Mouse (Mus musculus) spleen, postnatal 4 days (tissue): ENCODE measurements at regions not wholly inside any gene's neighbourhood (a gene's known extent, or its start where the extent isn't known, plus 50 kb on each side); places are given as distances from the start of the nearest gene placed in this dataset.

Experiments used
- DNase-seq, 2 experiments: peaks; one replicate each; pipeline ENCODE4 v3.0.0; 2022; ENCODE audit warnings: low spot score in 2 of 2

- no peak for DNase-seq
Observed at GRCm38 (mm10) chr11:112979413-112979812, 197.4 kb downstream of the Sox9 start.

- DNase-seq: no peak
Observed at GRCm38 (mm10) chr11:112982165-112982801, 200.3 kb downstream of the Sox9 start.

- DNase-seq: no peak
Observed at GRCm38 (mm10) chr11:112982802-112983591, 201.0 kb downstream of the Sox9 start.

GRCm38 (mm10) chr11:112986029-112986573 is 204.1 kb downstream of the Sox9 start:
- no peak for DNase-seq

GRCm38 (mm10) chr11:112987782-112988181 is 205.8 kb downstream of the Sox9 start:
- no peak for DNase-seq

GRCm38 (mm10) chr11:112988900-112989299 is 206.9 kb downstream of the Sox9 start:
- no peak for DNase-seq

- DNase-seq: no peak
Observed at GRCm38 (mm10) chr11:112989981-112990512, 208.0 kb downstream of the Sox9 start.

GRCm38 (mm10) chr11:112990751-112991150 is 208.7 kb downstream of the Sox9 start:
- no peak for DNase-seq

GRCm38 (mm10) chr11:112991862-112992261 is 209.8 kb downstream of the Sox9 start:
- DNase-seq: no peak

GRCm38 (mm10) chr11:112998777-112999583 is 217.0 kb downstream of the Sox9 start:
- no peak for DNase-seq

- DNase-seq: no peak
Observed at GRCm38 (mm10) chr11:113001071-113001470, 219.0 kb downstream of the Sox9 start.

GRCm38 (mm10) chr11:113005895-113006294 is 223.9 kb downstream of the Sox9 start:
- no peak for DNase-seq

GRCm38 (mm10) chr11:113008521-113008920 is 226.5 kb downstream of the Sox9 start:
- DNase-seq: no peak

- no peak for DNase-seq
Observed at GRCm38 (mm10) chr11:113009376-113009775, 227.4 kb downstream of the Sox9 start.

GRCm38 (mm10) chr11:113010906-113011305 is 228.9 kb downstream of the Sox9 start:
- no peak for DNase-seq

- no peak for DNase-seq
Observed at GRCm38 (mm10) chr11:113014186-113015010, 232.4 kb downstream of the Sox9 start.

- no peak for DNase-seq
Observed at GRCm38 (mm10) chr11:113015686-113016304, 233.8 kb downstream of the Sox9 start.

- DNase-seq: no peak
Observed at GRCm38 (mm10) chr11:113016801-113017715, 235.0 kb downstream of the Sox9 start.

GRCm38 (mm10) chr11:113021533-113021932 is 239.5 kb downstream of the Sox9 start:
- DNase-seq: no peak
